Mouse (Mus musculus) yolk sac, embryonic 10.5 days (tissue): ENCODE measurements around the gene Atxn7l3.

ENCODE experiments used
- DNase-seq: peaks from one replicate; pipeline ENCODE4 v3.0.0-alpha.2; 2017; ENCODE audit warnings: low spot score

The Atxn7l3 gene

DNA sequence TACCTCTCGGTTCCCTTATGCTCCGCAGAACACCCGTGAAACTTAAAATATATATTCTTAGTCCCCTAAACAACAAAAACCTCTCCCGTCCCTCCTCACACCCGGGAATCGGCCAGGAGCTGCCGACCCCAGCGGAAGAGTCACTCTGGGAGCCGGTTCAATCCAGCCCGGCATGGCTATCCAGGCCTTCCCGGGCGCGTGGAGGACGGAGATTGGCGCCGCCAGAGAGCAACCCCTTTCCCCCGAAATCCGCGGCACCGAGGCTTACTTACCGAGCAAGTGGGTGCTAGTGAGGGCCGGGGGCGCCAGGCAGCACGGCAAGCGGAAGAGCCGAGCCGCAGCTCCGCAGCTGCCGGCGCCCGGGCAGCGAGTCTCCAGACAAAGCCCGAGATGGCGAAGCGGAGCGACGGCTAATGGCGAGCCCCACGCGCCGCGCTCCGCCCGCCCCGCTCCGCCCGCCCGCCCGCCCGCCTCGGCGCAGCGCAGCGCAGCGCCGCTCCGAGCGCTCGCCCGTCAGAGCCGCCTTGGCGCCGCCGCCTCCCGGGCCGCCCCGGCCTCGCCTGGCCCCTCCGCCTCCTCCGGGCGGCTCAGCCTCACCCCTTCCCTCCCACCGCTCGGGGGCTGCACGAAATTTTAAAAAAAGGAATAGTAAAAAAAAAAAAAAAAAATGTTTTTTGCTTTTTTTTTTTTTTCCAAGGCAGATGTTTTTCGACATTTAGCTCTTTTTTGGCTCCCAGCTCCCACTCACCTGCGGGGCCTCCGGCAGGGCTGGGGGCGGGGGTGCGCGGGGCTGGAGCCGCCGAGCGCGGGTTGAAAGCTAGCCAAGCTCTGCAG is 22.4 kb upstream of the Atxn7l3 start:
- DNase-seq = peak; percentile 75

DNA sequence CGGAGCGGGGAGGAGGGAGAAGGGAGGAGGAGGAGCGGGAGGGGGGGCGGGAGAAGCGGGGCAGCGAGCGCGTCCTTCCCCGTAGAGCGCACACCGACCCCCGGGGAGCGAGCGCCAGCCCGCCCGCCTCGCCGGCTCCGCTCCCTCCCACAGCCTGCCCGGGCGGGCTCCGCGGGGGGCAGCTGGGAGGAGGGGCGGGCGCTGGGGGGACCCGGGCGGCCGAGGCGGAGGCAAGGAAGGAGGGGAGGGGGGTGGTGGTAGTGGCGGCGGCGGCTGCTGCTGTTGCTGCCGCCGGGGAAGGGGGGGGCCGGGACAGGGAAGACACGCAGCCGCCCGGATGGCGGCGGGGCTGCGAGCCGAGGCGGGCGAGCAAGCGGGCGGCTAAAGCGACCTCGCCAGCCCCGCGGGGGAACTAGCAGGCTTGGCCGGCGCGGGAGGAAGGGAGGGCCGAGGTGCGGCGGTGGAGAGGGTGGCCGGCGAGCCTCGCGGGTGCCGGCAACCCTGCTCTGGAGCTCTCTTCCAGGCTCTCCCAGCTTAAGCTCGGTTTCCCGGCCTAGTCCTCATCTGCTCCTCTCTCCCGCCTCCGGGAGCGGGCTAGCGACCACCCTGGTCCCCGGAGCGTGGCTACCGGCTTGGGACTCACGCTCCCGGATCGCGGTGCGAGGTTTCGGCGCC is 21.6 kb upstream of the Atxn7l3 start:
- DNase-seq = peak; percentile 90

DNA sequence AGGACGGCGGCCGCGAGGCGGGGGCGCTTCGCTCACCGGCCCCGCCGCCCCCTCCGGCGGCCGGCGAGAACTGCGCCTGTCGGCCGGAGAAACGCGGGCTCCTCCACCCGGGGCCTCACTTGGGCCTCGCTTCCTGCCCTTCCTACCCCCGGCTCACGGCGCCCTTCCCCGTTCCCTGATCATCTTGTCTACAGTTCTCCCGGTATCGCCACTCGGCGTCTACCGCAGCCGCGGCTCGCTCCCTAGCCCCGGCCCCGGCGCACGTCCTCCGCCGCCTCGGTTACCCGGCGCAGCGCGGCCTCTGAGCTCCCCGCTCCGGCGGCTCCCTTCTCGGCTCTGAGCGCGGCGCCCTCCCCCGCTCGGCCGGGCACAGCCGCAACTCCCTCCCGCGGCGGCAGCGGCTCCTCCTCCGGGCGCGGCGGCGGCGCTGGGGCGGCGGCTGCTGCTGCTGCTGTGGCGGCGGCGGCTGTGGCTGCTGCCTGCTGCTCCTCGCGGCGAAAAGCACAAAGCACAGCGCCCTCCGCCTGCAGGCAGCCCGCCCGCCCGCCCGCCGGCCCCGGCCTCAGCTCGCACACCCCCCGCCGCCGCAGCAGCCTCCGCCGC is 21.0 kb upstream of the Atxn7l3 start:
- peak; percentile 66 for DNase-seq

DNA sequence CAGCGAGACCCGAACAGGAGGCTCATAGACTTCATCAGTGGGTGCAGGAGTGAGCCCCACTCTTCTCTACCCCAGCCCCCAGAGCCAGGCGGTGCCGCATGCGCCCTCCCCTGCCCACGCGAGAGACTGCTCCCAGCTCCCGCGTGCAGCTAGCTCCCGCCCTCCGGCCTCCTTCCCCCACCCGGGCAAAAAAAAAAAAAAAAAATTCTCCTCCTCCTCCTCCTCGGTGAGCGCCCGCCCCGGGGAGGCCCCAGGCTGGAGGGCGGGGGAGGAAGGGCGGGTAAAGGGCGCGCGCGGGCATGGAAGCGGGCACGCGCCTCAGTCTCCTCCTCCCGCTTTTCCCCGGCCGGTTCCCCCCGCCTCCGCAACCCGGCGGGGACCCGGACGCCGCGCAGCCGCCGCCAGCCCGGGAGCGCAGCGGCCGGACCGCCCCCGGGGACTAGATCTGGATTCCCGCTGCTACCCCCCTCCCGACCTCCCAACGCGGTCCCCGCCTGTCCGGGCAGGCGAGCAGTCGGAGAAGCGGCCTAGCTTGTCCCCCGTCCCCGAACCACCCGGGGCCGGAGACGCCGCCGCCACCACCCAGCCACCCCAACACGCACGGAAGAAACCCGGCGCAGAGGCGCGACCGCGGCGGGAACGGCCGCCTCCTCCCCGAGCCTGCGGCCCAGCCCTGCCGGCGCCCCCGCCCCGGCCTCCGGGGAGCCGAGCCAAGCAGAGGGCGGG is 20.3 kb upstream of the Atxn7l3 start:
- peak; percentile 92 for DNase-seq

DNA sequence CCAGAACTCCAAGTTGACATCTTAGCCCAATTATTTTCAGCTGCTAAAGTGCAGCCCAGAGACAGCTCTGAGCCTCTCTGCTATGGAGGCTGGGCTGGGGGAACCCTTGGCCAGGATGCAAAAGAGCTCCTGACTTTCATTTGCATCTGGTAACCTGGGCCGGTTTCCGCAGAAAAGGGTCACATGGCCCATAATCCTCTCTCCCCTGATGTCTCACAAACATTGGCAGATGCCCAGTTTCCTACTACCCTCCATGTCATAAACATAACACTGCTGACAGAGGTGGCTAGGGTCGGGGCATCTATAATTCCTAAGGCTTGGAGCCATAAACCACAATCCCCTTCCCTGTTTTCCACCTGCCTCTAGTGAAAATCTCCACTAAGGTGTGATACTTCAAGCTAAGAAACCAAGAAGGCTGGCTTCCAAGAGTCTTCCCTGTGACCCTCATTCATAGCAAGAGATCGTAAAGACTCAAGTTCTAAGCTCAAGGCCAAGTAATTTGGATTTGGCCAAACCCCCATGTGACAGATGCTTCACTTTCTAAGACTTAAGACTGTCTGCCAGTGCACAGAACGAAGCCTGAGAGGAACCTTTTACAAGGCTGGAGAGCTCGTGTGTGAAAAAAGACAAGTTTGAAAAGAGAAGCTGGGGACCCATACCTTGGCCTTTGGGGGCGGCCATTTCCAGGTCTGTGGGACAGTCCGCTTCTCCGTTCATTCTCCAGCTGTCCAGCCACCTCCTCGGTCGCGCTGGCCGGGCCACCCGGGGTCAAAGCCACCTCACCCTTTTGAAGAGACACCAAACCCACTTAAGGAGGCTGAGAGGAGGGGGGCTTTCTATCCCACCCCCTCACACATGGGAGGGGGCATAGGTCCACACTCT is 19.5 kb upstream of the Atxn7l3 start:
- no peak for DNase-seq

DNA sequence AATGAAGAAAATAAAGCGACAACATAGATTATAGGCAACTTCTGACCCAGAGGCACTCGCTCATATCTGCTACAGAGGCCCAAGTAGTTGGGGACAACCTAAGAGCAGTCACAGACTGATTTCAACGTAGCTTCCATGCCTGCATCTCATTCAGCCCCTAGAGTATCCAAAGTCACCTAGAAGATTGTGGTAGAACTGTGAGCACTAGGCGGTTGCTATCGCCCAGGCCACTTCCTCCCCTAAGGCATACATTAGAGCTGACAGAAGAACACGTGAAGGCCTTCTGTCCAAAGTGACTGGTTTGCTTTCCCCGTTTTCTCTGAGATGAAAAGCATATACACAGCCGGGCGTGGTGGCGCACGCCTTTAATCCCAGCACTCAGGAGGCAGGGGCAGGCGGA is 17.9 kb upstream of the Atxn7l3 start:
- no peak for DNase-seq

DNA sequence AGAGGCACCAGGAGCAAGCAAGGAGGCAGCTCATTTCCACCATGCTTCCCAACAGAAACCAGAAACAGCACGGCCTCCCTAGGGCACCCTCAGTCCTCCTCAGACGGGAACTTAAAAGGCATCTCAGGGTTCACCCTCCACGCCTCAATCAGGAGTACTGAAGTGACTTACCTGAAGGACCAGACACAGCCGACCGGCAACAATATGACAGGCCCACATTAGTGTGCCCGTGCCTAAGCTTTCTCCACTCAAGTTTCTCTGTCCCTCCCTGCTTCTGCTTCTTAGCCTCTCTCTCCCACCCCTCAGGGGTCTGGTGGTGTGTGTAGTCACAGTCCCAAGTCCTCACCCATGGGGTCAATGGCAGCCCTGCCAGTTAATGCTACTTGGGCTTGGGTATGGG is 16.2 kb upstream of the Atxn7l3 start:
- no peak for DNase-seq

DNA sequence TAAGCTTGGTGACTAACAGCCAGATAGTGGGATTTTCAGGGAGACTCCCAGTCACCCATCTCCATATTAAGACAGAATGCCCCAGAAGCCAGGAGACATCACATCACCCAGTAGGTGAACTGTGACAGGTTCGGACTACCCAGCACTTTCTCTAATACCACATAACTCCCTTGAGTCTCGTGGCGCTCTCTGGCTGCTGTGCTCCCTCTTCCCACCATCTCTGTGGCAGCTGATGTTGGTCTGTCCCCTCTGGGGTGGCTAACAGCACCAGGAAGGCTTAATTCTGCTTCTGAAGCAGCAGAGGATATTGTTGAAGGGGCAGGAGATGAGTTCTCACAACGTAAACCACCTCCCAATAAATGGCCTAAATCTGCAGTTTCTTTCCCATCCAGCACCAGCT is 15.5 kb upstream of the Atxn7l3 start:
- DNase-seq = no peak

DNA sequence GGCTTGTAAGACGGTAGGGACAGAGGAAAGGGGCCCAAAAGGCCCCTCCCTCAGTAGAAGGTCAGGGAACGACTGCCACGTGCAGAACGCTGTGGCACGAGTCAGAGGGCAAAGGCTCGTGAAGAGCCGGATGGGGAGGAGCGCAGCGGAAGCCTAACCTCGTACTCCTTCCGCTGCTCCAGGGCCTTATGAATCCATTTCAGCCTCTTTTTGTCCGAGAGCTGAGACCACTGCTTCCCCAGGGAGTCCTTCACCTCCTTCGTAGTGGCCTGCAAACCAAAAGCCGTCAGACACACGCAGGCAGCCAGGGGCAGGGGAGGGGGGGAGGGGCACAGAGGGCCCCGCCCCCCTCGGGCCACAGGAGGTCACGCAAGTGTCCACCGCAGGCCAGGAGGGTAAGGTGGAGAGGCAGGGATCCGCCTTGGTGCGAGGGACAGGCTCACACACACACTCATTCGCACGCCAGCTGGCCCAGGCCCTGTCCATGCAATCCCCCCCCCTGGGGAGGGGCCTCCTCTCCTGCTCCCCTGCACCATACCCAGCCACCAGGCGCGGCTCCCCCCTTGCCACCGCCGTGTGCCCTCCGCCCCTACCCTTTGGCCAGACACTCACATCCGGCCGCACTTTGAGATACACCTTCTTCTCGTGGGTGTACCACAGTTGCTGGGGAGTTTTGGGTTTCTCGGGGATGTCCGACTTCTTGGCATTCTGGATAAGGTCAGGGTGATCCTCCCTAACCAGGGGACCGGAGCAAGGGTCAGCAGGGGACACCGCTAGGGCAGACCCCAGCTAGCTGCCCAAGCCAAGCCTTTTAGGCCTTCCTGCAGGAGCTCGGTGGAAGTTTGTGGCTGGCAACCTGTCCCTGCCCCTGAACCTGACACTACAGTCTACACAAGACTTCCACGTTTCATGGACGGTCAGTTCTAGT is 14.6 kb upstream of the Atxn7l3 start:
- peak; percentile 56 for DNase-seq

DNA sequence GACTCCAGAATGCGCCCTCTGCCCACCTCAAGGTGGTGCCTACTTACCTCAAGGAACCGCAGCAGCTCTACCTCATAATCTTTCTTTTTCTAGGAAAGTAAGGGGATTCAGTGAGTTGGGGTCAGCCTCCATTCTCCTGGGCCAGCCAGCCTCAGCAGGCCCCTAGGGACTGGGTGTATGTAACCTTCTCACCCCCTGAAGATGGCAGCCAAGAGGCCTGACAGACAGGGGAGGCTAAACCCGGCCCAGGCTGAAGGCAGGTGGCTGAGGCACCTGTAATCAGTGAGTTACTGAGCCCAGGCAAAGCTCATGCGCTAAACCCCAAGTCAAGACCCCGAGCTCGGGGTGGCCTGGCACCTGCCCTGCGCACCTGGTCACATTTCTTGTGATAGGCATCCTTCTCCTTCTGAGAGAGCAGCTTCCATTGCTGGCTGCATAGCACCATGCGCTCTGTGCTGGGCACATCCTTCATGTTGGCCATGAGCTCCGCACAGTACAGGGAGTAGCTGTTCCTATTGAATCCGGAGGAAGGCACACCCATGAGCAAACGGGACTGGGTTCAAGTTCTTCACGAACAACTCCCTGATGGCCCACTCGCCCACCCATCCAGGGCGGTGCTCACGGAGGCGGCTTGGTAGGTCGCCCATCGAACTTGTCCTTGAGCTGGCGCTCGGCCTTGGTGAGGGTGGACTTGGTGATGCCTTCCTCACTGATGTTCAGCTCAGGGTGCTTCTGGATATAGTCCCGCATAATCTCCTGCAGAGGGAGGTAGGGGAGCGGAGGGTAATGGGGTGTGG is 13.6 kb upstream of the Atxn7l3 start:
- DNase-seq = no peak

DNA sequence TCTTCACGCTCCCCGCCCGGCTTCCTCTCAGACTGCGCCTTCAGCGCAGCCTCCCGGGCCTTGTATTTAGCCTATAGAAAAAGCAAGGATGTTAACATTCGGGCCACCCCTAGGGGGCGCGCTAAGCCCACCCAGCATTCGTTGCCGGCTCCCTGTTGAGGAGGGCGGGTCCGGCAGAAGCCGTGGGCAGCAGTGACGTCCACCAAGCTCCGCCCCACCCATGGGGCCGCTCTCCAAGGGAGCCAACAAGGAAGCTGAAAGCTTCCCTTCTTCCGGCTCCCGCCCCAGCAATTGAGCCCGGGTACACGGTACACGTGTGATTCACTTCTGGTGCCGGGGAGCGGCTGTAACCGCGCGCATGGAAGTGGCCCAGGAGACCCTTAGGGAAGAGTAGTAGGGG is 12.5 kb upstream of the Atxn7l3 start:
- peak; percentile 97 for DNase-seq

DNA sequence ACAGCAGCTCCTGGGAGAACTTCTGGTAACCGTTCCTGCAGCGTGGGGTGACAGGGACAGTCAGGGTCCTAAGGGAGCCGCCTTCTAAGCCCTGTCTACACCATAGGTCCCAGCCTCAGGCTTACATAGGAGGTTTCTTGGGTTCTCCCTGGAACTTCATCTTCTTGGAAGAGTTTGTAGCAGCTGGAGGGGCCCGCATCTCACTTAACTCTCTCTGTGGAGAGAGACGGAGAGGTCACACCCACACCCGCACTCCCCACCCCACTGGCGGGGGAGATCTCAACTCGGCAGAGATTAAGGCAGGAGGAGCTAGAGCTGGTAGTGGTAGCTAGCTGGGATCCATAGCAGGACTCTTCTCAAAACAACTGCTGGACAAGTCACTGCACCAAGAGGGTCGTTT is 11.7 kb upstream of the Atxn7l3 start:
- DNase-seq = no peak

DNA sequence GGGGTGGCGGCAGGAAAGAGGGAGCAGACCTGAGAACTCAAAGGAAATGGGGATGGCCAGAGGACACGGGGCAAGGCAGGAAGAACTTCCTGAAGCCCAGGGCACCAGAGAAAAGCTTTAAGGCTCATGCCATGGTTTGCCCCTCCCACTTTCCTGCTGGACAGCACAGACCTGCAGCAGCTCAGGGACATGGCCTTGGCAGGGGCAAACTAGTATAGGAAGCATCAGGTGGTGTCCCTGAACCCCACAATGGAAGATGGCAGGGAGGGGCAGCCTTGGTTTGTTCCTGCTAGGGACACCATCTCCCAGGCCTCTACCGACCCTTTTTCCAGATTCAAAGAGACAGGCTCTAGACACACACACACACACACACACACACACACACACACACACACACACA is 8.9 kb upstream of the Atxn7l3 start:
- DNase-seq = no peak

DNA sequence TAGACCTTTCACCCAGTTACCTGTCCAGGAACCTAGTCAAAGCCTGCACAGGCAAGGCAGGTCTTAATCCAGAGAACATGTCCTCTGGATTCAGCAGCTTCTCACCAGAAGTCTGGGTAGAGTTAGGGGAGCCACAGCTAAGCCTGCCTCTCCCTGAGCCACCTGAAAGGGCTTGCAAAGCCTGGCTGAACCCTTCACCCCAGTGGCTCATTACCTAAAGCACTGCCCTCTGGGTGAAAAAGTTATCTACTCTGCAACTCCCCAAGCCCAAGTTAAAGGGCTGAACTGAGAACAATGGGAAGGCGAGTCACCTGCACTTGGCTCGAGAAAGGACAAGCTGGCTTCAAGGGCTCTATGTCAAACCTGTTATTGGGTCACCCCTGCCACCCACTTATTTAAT is 7.7 kb upstream of the Atxn7l3 start:
- no peak for DNase-seq

DNA sequence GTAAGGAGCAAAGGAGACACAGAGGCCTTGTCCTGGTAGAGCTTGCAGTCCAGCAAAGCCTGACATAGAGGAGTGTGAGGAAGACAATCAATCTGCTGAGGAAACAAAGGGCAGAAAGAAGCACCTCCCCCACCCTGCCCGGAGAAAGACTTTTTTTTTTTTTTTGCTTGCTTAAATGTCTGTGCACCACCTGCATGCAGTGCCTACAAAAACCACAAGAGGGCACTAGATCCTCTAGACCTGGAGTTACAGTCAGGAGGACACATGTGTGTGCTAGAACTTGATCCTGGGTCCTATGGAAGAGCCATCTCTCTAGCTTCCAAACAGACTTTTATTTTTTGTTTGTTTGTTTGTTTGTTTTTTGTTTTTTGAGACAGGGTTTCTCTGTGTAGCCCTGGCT is 3.4 kb upstream of the Atxn7l3 start:
- DNase-seq = no peak

DNA sequence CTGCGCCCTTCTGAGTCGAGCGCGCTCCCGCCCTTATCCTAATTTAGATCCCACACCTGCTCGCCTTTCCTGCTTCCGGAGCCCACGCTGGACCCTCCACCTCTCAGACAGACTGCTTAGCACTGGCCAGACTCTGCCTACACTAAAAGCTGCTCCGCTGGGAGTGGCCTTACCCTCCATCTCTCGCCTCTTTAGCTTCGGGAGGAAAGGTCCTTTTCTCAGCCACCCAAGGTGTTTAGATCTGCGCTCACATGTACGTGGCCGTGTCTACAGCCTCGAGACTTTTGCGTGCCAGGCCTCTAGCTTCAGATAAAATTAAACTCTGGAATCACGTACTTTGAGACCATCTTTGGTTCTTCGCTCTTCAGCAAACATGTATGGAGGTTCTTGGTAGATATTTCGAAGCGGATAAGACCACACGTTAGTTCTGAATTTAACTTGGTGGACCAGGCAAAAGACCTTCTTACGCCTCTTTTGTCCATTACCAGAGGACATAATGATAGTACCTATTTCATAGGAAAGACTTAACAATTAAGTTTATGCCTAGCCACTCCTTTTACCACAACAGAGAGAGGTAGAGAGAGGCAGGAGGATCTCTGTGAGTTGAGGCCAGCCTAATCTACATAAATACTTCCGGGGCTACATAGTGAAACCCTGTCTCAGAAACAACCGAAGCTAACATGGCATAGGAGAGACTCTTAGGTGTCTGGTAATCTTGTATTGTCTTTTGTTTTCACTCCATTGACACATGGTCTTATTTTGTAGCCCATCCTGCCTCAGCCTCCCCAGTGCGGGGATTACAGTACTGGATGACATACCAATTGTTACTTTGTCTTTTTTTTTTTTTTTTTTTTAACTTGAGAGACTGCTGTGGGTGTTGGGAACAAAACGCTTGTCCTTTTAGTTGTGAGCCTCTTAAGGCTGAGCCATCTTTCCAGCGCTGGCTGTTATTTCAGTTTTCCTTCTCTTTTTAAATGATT is 1.4 kb upstream of the Atxn7l3 start:
- DNase-seq = no peak

DNA sequence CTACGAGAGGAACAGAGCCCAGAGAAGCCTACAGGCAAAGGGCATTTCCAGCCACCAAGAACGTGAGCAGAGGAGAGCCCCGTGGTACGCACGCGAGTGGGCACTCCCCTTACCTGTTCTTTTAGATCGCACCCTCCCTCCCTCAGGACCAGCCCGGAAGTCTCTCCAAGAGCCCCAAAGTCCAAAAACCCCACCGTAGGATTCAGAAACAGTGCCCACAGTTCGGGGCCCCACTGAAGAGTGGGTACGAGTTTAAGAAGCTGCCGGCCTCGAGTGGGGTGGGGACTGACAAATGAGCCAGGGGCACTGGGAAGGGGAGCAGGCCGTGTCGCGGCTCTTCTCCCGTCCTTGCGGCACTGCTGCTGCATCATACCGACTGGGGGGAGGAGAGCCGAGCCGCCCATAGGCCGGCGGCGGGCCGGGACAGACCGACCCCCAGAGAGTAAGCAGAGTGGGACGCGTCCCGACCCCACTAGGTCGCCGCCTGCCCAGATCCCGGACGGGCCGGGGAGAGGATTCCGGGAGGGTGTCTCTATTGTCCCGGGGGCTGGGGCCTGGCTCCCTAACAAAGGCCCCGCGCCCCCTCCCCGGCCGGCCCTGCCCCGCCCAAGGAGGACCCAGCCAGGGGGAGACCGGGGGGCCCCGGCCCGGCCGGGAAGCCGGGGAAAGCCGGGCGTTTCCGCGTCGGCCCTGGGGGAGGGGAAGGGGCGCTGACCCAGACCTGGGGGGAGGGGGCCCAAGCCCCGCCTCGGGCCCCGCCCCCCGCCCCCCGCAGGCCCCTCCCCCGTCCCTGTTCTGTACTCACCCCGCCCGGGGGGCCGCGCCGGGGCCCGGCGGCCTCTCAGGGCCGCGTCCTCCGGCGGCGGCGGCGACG is 596 bp downstream of the Atxn7l3 start:
- peak; percentile 86 for DNase-seq
